Mouse (Mus musculus) lung, postnatal 36 days (tissue): Measurements from ENCODE around the gene Swt1.

Experiments used
- DNase-seq: peaks from one replicate; pipeline ENCODE4 v3.0.0; 2022; ENCODE audit warnings: mixed read lengths

Swt1 gene

GRCm38 (mm10) chr1:151366944-151367605, 61.2 kb downstream of the Swt1 start:
- no peak for DNase-seq

DNA sequence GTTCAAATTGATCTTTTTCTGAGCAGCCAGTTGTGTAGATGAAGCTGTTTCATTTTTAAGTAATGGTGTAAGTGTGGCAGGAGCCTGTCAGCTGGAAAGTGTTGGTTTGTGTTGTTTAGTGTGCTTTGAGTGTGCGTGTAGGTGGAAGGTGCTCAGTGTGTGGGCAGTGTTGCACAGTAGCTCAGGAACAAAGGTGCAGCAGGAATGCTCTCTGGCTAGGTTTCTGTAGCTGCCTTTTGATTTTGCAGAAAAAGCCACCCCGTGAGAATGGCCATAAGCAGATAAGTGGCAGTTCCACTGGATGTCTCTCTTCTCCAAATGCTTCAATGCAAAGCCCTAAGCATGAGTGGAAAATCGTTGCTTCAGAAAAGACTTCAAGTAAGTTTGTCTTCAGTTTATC, 68.9 kb downstream of the Swt1 start:
- no peak for DNase-seq

GRCm38 (mm10) chr1:151355994-151356393, 72.3 kb downstream of the Swt1 start:
- DNase-seq: no peak

DNA sequence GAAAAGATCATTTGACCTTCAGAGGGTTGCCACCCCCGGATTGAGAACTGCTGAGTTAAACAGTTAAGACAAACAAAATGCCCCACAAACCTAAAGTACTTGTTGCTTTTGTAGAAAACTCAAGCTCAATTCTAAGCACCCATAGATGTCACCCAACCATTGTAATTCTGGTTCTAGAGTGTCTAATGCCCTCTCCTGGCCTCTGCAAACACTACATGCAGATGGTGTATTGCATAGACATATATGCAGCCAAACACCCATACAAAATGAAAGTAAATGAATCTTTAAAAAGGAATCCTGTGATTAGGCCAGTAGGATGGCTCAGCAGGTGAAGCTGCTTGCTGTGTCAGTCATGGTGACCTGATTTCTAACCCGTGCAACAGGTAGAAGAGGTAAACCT, 75.3 kb downstream of the Swt1 start:
- peak; percentile 78 for DNase-seq

DNA sequence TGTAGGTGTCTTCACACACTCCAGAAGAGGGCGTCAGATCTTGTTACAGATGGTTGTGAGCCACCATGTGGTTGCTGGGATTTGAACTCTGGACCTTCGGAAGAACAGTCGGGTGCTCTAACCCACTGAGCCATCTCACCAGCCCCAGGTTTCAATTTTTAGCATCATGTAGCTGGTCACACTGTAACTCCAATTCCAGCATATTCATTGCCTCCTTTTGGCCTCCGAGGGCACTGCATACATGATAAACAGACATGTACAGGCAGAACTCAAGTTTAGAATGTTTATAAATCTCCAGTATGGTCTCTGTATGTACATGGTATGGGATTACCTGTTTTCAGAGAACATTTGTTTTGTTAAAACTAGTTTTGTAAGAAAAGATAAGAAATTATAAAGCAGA, 80.0 kb downstream of the Swt1 start:
- DNase-seq: peak; percentile 54

DNA sequence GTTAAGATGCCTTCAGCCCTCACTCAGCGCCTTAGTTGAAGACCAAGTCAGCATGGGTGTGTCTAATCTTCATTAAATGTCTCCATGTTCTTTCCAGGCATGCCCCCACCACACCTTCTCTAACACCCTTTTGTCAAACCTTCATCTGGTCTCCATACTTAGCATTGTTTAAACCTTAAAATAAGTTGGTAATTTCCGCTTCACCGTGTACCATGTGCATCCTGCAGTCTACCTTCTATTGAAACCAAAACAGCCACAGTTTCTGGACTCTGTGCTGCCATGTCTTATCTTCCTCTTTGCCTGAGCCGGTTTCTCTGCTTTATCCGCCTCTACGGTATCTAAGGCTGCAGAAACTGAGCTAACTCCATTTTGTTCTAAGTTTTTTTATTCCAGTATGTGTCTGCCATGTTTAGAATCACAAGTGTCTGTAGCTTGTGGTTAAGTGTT, 81.6 kb downstream of the Swt1 start:
- peak; percentile 47 for DNase-seq

- no peak for DNase-seq
These were observed 82.4 kb downstream of the Swt1 start for GRCm38 (mm10) chr1:151345863-151346195.

DNA sequence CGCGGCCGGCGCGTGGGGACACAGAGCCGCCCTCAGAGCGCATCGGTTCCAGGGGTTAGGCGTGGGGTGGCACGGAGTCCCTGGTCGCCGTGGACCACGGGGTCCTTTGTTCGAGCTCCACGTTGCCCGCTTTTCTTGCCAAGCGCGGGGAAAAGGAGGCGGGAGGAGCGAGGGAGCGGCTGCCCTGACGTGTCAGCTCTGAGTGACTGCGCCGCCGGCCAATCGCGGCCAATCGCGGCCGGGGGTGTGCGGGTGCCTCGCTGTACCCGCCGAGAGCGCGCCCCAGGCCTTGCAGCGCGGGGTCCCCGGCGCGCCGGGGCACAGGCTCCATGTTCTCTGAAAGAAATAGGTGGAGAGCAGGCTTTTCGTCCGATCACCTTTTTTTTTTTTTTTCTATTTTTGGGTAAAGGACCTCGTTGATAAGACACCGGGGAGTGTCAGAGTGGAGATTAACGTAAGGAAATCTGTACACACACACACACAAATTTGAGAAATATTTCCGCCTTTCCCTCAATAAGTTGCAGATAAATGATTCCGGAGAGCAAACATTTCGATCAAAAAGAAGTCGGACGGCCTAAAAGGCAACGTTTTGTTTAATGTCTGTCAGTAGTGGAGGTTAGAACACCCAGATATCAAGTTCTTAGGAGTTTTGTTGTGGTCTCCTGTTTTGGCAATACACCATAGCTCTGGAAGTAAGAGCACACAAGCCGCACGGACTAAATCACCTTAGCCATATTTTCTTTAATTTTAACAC, 83.0 kb downstream of the Swt1 start:
- peak; percentile 97 for DNase-seq

DNA sequence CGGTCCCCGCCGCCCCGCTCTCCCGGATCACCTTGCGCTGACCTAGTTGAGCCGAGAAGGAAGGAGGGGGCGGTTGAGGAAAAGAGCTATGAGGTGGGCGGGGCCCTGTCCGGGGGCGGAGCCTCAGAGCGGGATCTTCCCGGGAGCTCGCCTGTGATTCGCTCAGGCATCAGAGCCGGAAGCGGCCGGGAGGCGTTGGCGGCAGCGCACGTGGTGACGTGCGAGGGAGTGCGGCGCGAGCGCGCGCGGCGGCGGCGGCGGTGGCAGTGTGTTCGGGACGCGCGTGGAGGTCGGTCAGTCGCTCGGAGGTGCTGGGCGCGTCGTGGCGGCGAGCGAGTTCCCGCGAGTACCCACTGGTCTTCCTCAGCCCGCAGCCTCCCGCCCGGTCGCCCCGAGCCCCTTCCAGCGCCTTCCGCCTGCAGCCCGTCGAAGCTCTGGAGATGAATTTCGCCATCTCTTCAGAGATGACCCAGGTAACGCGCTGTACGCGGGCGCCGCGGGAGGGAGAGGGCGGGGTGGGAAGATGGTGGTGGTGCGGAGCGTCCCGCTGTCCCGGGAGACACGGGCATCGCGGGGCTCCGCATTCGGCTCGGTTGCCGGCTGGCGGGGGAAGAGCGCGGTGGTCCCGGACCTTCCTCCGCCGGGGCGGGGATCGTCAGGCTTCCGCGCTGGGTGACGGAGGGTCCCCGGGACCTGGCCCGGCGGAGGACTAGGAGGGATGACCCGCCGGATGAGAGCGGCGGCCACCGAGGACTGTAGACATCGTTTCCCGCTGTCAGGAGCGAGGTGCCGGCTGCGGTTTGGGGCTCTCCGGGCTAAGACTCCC, 83.8 kb downstream of the Swt1 start, which contains the start of gene Ivns1abp:
TSS of gene Ivns1abp (plus strand) at position 195 of the 826 bp plus-strand sequence.
- peak; percentile 99 for DNase-seq

- DNase-seq: peak; percentile 33
These were observed 84.5 kb downstream of the Swt1 start for GRCm38 (mm10) chr1:151343571-151344282.

- DNase-seq: peak; percentile 60
These were observed 85.3 kb downstream of the Swt1 start for GRCm38 (mm10) chr1:151342968-151343367.

DNA sequence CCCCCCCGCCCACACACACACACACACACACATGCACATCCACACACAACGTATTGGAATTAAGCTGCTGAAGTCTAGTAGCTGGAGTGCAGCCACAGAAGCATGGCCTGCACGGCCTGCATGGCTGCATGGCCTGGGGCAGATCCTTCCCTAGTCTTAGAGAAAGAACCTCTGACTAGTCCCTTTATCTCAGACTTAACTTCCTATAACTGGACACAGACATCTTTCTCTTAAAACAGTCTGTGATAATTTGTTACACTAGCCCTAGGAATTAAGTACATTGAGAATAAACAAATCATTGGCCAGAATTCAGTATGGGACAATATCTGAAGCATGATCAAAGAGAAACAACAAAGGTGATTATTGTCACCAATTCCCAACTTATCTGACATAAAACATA, 85.9 kb downstream of the Swt1 start:
- no peak for DNase-seq

- no peak for DNase-seq
These were observed 86.8 kb downstream of the Swt1 start for GRCm38 (mm10) chr1:151341321-151342044.

- peak; percentile 63 for DNase-seq
These were observed 89.3 kb downstream of the Swt1 start for GRCm38 (mm10) chr1:151338941-151339340.

DNA sequence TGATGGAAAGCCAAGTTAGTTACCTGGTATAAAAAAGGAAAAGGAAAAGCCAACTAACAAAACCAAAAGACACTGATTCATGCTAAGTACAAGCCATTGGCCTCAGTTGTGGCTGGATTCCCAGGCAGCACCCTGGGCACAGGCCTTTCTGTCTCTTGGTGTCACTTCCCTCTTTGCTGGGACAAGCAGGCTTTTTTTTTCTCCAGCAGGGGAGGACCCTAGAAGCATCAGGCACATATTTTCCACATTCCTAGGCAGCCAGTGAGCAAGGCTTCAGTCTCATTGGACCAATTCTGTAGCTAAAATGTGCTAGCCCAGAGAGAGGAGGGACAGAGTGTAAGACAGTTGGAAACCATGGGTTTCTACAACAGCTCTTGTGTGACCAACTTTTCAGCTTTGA, 90.0 kb downstream of the Swt1 start:
- DNase-seq: peak; percentile 31

DNA sequence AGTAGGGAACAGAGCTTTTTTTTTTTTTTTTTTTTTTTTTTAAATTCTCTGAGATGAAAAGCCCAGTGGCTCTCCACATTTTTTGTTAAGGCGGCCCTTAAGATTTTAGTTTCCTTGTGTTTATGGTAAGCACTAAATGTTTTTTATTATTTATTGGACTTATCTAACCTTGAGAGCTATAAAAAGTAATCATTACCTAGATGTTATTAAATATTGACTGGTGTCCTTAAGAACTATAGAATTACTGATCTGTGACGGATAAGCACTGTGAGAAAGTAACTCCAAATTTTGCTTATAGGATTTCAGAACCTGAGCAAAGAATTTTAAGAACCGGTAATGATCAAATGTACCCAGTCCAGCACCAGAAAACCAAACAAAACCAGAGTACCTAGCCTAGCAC, 95.4 kb downstream of the Swt1 start:
- DNase-seq: no peak

- DNase-seq: no peak
These were observed 98.7 kb downstream of the Swt1 start for GRCm38 (mm10) chr1:151329601-151330000.

DNA sequence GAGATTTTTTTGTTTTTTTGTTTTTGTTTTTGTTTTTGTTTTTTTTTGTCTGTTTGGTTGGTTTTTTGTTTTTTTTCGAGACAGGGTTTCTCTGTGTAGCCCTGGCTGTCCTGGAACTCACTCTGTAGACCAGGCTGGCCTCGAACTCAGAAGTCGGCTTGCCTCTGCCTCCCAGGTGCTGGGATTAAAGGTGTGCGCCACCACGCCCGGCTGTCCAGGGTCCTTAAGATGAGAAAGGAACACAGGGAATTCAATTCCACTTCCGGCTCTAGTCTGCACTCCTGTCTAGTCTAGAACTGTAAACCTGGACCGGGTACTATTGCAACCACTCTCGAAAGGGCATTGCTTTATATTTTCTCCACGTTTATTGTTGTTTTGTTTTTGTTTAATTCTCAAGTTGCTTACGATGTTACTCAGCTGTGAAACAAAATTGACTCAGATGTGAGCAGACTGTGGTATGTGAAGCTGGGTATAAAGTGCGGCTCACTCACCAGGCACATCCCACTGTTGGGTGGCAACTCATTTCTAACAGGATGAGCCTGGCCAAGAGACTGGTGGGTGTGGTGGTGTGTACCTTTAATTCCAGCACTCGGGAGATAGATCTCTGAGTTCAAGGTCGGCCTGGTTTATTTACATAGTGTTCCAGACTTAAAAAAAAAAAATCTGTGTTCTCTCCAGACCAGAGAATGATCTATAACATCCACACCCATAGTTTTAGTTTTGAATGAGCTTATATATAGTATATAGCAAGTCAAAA, 99.7 kb downstream of the Swt1 start:
- DNase-seq: no peak

DNA sequence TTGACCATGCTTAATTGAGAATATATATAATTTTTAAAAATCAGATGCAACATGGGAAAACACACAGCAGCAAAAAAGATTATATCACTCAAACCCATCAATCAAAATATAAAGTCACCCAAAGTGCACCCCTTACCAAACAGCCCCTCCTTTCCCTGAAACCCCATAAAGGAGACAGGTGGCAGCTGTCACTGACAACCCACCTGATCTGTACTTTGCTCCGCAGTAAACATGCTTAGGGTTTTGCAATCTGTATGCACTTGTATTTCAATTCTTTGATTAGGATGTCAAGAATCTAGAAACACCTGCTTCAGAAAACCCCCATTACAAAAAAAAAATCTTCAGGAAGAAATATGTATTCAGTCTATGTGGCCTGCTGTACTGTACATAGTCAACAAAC, 102.9 kb downstream of the Swt1 start:
- no peak for DNase-seq

DNA sequence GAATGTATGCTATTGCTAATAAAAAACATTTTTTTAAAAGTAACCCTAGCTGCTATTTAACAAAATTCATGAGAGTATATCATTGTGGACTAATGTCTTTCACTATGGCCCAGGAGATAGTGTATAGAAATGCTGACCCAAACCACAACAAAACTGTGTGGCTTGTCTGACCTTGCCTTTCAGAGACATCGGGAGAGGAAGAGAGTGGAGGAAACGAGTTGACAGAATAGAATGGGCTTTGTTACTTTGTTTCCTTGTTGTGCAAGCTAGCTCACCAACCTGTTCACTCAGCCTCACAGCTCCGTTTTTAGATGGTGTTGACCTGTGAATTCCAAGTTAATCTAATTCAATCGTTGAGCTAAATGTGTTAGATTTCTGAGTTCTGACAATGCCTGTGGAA, 107.8 kb downstream of the Swt1 start:
- no peak for DNase-seq

DNA sequence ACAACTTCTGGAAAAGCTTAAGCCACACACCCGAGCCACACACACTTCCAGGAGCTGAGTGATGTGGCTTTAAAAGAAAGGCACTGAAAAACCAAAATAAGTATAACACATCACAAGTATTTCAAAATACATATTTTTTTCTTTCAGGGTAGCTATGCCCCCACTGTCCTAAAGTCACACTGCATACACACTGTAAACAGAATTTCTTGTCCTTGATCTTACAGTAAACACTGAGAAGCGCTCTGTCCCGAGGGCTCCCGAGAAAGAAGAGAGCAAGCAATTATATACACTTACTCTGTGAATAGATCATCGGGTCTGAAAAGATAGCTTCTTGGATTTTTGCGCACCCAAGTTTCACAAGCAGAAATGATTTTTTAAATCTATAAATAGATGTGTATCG, 109.0 kb downstream of the Swt1 start:
- no peak for DNase-seq
